Mouse (Mus musculus) embryonic facial prominence, embryonic 12.5 days (tissue): Measurements from ENCODE around the gene Ccdc88b. TPM values are rescaled to one million over a fixed set of nuclear protein-coding genes. Genes with fewer than 3 reads are reported as not detected.
A peak's percentile ranks its signal among the peaks of the same experiment; 100 is the strongest.

Source experiments
- ATAC-seq: fragments of 200-750 bp; cut with Nextera tagmentation; 2 replicates; pipeline ENCODE4 v1.8.0; 2017; ENCODE audit not compliant: insufficient number of reproducible peaks, insufficient read depth, low FRiP score, low TSS enrichment
- H3K27ac ChIP-seq: fragments of 300-500 bp; sonication (generic); 2 replicates; pipeline ENCODE4 v1.5.1; 2016; ENCODE audit warnings: mild to moderate bottlenecking
- H3K27me3 ChIP-seq: fragments of 300-500 bp; sonication (generic); 2 replicates; pipeline ENCODE4 v1.6.1; 2016; ENCODE audit warnings: mild to moderate bottlenecking, moderate library complexity
- H3K36me3 ChIP-seq: fragments of 300-500 bp; sonication (generic); 2 replicates; pipeline ENCODE4 v1.6.1; 2016; ENCODE audit warnings: mild to moderate bottlenecking
- H3K4me1 ChIP-seq: fragments of 300-500 bp; sonication (generic); 2 replicates; pipeline ENCODE4 v1.6.1; 2016
- H3K4me2 ChIP-seq: fragments of 300-500 bp; sonication (generic); replicated peaks from 2 replicates; pipeline ENCODE4 v1.6.1; 2016; ENCODE audit warnings: mild to moderate bottlenecking, moderate library complexity
- H3K4me3 ChIP-seq: fragments of 300-500 bp; sonication (generic); 2 replicates; pipeline ENCODE4 v1.5.1; 2016; ENCODE audit warnings: mild to moderate bottlenecking
- H3K9ac ChIP-seq: fragments of 300-500 bp; sonication (generic); 2 replicates; pipeline ENCODE4 v1.6.1; 2016; ENCODE audit warnings: mild to moderate bottlenecking, moderate library complexity
- H3K9me3 ChIP-seq: fragments of 300-500 bp; sonication (generic); 2 replicates; pipeline ENCODE4 v1.6.1; 2016; ENCODE audit warnings: mild to moderate bottlenecking, moderate library complexity
- WGBS: fragments of 180-500 bp; shearing (Covaris S2); methylation state at CpG from one replicate; pipeline ENCODE4 v1.1.7; 2016; 5-methylcytosine and 5-hydroxymethylcytosine counted together
- polyA plus RNA-seq: library from polyadenylated mRNA; unstranded; fragments of >200 nt; fragmentation: Nextera tagmentation; extraction: Ambion mirVana; gene quantifications from 2 replicates; pipeline ENCODE4 v1.2.1, GENCODE M21; 2016

The Ccdc88b gene
- polyA plus RNA-seq, 1 experiment from 2014 or later, result 0.70 TPM

DNA sequence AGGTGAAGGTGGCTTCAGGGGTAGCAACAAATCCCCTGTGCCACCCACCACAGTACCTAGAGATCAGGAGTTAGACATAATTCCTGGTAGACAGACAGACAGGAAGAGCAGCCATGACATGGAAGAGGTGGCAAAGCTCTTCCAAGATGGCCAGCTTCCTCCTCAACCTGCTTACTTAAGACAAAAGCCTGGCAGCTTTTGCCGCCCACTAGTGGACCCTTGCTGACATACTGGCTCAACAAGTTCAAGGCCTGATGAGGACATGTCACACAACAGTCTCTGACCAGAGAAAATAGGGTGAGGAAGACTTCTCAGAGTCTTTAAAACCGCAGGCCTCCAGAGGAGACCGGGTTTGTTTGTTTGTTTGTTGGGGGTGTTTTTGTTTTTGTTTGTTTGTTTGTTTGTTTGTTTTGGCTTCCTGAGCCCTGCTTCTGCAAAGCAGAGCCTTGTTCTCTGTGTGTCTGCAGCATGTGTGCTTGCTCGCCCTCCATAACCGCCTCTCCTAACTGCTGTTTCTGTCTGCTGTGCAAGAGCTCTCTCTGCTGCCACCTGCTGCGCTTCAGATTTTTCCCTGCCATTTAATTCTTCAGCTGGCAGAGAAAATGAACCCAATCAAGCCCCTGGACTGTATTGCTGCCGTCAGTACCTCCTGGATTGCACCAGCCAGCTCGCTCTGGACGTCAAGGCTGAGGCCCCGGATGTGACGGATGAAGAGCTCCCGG is 1.6 kb downstream of the Ccdc88b start:
- Histone ChIP-seq H3K27me3 (peaks cover 6% of the 10 kb centered on the region), H3K36me3 (no peaks in the 10 kb centered on the region), H3K9me3 (no peaks in the 10 kb centered on the region), H3K4me3 (0 out of 2 replicates have a peak overlapping the region, but pooled peaks have one; percentile 4), H3K4me2 (no peak overlapping the region), H3K9ac (no peak overlapping the region), H3K4me1 (peaks cover 6% of the 10 kb centered on the region; the same call in 1 of the 2 replicates), H3K27ac (no peak overlapping the region)
- 47% methylated on average over 12 of the region's 12 CpGs for WGBS
- no peak for ATAC-seq

DNA sequence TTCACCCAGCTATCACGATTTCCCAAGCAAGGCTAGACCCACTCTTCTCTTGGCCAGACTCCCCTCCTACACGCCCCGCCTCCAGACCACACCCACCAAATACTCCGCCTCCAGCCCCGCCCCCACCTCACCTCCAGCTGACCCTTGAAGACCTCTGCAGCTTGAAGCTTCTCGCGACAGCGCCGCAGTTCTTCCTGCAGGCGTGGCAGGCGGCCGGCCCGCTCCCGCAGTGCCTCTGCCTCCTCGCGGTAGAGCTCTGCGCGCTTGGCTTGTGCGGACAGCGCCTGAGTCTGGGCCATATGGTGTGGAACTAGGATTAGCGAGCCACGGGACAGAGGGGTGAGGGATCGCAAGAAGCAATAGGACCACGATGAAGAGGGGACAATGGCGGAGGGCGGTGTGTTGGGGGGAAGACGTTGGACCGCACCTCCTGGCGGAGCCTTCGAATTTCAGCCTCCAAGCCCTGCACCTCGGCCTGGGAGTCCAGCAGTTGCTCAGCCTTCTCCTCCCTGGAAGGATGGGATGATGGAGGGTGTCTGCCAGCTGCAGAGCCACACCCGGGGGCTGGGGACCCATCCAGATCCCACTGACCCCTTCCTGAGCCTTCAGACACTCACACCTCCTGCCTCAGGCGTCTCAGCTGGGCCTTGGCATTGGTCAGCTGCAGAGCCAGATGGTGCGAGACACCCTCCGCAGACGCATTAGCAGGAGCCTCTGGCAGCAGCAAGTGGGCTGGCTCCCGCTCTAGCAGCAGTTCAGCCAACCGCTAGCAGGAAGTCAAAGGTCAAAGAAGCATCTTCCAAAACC is 2.6 kb downstream of the Ccdc88b start:
- Histone ChIP-seq H3K9me3 (no peaks in the 10 kb centered on the region), H3K4me2 (peak overlapping the region; percentile 41), H3K4me1 (peaks cover 6% of the 10 kb centered on the region; the same call in 1 of the 2 replicates), H3K27me3 (peaks cover 11% of the 10 kb centered on the region), H3K27ac (no peak overlapping the region), H3K4me3 (no peak overlapping the region; the same call in 1 of the 2 replicates), H3K36me3 (no peaks in the 10 kb centered on the region), H3K9ac (peak overlapping the region; percentile 16; the same call in 1 of the 2 replicates)
- WGBS, result 6% methylated on average over 38 of the region's 38 CpGs
- peak; percentile 73; the same call in 1 of the 2 replicates for ATAC-seq

DNA sequence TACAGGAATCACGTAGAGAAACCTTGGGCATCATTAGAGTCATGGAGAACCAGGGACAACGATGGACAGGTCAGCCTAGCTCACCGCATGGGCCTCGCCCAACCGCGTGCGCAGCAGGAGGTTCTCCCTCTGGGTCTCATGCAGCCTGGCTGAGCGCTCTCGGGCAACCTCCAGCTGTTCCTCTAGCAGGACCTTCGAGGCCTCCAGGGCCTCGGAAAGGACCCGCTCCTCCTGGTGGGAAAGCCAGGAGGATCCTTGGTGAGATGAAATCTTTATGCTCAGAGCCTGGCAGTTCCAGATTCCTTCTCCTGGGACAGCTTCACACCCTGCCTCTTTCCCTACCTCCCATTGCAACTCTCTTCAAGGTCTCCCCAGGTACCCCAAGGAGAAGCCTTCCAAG is 3.4 kb downstream of the Ccdc88b start:
- no peaks in the 10 kb centered on the region for H3K36me3 ChIP-seq
- no peaks in the 10 kb centered on the region for H3K9me3 ChIP-seq
- H3K9ac ChIP-seq, result no peak overlapping the region
- H3K4me3 ChIP-seq, result no peak overlapping the region
- peaks cover 19% of the 10 kb centered on the region for H3K27me3 ChIP-seq
- no peak overlapping the region for H3K27ac ChIP-seq
- WGBS, result 88% methylated on average over 12 of the region's 12 CpGs
- H3K4me2 ChIP-seq, result peak overlapping the region; percentile 41; the same call in 1 of the 2 replicates
- peaks cover 6% of the 10 kb centered on the region; the same call in 1 of the 2 replicates for H3K4me1 ChIP-seq
- ATAC-seq, result no peak

- no peak overlapping the region for H3K4me2 ChIP-seq
- no peaks in the 10 kb centered on the region for H3K9me3 ChIP-seq
- 75% methylated on average over 8 of the region's 8 CpGs for WGBS
- H3K36me3 ChIP-seq, result no peaks in the 10 kb centered on the region
- no peak for ATAC-seq
- H3K9ac ChIP-seq, result no peak overlapping the region
- H3K4me1 ChIP-seq, result peaks cover 6% of the 10 kb centered on the region; the same call in 1 of the 2 replicates
- no peak overlapping the region for H3K27ac ChIP-seq
- H3K4me3 ChIP-seq, result no peak overlapping the region
- H3K27me3 ChIP-seq, result peaks cover 27% of the 10 kb centered on the region
Observed at GRCm38 (mm10) chr19:6853903-6854302, 4.1 kb downstream of the Ccdc88b start.

DNA sequence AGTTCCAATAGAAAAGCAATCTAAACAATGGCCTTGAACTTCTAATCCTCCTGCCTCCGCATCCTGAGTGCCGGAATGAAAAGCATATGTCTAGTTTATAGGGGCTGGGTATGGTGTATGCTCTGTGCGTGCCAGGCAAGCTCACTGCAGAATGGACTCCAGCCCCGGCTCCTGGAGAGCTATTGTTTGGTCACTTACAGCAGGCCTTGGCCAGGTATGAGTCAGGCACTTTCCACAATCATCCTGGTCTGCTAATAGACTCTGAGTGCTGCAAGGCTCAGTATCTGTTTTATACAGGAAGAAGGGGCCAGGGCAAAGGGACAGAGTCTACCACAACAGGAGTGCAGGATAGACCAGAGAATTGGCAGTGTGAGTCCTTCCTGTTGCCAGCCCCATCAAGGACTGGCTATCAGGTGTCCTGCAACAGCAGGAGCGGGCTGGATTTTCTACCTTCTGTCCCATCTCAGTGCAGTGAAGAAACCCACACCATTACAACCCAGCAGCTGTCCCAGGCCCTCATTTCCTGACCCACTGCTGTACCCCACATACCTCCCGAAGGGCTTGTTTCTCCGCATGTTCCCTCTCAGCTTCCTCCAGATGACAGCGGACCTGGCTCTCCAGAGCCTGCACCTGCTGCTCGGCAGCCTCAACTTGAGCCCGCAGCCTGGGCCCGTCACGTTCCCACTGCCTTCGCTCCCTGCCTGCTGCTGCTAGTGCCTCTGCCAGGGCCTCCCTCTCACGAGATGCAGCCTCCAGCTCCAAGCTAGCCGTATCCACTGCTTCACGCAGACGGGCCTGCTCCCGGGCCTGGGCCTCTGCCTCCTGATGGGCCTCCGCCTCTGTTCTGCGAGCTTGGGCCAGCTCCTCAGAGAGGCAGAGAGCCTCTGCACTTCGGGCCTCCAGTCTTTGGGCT is 5.4 kb downstream of the Ccdc88b start:
- 71% methylated on average over 21 of the region's 21 CpGs for WGBS
- ATAC-seq, result no peak
- Histone ChIP-seq H3K27me3 (peaks cover 39% of the 10 kb centered on the region), H3K27ac (no peak overlapping the region), H3K4me1 (peaks cover 14% of the 10 kb centered on the region; the same call in 1 of the 2 replicates), H3K9ac (no peak overlapping the region), H3K4me3 (no peak overlapping the region), H3K9me3 (no peaks in the 10 kb centered on the region), H3K4me2 (no peak overlapping the region), H3K36me3 (no peaks in the 10 kb centered on the region)

GRCm38 (mm10) chr19:6851497-6851896 is 6.5 kb downstream of the Ccdc88b start:
- Histone ChIP-seq H3K9ac (no peak overlapping the region), H3K27me3 (peaks cover 51% of the 10 kb centered on the region), H3K4me3 (no peak overlapping the region), H3K4me1 (peaks cover 14% of the 10 kb centered on the region; the same call in 1 of the 2 replicates), H3K36me3 (no peaks in the 10 kb centered on the region), H3K27ac (no peak overlapping the region), H3K9me3 (no peaks in the 10 kb centered on the region), H3K4me2 (no peak overlapping the region)
- ATAC-seq, result no peak
- WGBS, result 82% methylated on average over 3 of the region's 3 CpGs

- no peak overlapping the region for H3K9ac ChIP-seq
- no peak overlapping the region for H3K4me2 ChIP-seq
- H3K4me1 ChIP-seq, result 0 out of 2 replicates have a peak, but pooled peaks cover 8% of the 10 kb centered on the region
- H3K9me3 ChIP-seq, result no peaks in the 10 kb centered on the region
- no peak overlapping the region for H3K27ac ChIP-seq
- H3K4me3 ChIP-seq, result no peak overlapping the region
- no peak for ATAC-seq
- H3K36me3 ChIP-seq, result no peaks in the 10 kb centered on the region
- peaks cover 57% of the 10 kb centered on the region for H3K27me3 ChIP-seq
- 65% methylated on average over 23 of the region's 23 CpGs for WGBS
Observed at GRCm38 (mm10) chr19:6849506-6850068, 8.4 kb downstream of the Ccdc88b start.

- Histone ChIP-seq H3K27me3 (peaks cover 62% of the 10 kb centered on the region), H3K4me3 (peak overlapping the region; percentile 16), H3K27ac (no peak overlapping the region), H3K4me2 (peak overlapping the region; percentile 44), H3K4me1 (0 out of 2 replicates have a peak, but pooled peaks cover 8% of the 10 kb centered on the region), H3K36me3 (no peaks in the 10 kb centered on the region), H3K9me3 (no peaks in the 10 kb centered on the region), H3K9ac (peak overlapping the region; percentile 21; the same call in 1 of the 2 replicates)
- WGBS, result 2% methylated on average over 31 of the region's 31 CpGs
- no peak for ATAC-seq
Observed at GRCm38 (mm10) chr19:6847841-6848517, 10.0 kb downstream of the Ccdc88b start.

- no peak overlapping the region for H3K27ac ChIP-seq
- no peaks in the 10 kb centered on the region for H3K9me3 ChIP-seq
- ATAC-seq, result no peak
- H3K4me3 ChIP-seq, result no peak overlapping the region
- no peak overlapping the region for H3K9ac ChIP-seq
- 72% methylated on average over 4 of the region's 4 CpGs for WGBS
- H3K27me3 ChIP-seq, result peaks cover 69% of the 10 kb centered on the region
- no peaks in the 10 kb centered on the region for H3K36me3 ChIP-seq
- peaks cover 11% of the 10 kb centered on the region; the same call in 1 of the 2 replicates for H3K4me1 ChIP-seq
- H3K4me2 ChIP-seq, result no peak overlapping the region
Observed at GRCm38 (mm10) chr19:6846050-6846449, 12.0 kb downstream of the Ccdc88b start.

DNA sequence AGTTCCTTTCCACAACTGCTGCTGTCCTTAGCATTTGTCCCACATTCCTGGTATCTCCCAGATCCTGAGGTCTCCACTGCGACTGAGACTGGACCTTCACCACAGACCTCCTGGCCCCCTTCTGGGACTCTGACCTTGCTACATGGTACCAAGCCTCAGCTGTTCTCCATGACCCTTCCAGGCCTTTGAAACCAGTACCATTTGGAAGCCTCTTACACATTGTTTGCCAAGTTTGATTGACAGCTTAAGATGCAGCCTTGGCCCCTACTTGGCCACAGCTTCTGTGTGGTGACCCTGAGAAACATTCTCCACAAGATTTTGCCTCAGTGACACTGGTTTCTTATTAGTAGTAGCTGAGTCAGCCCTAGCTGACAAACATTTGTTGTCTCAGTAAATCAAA is 15.7 kb downstream of the Ccdc88b start:
- Histone ChIP-seq H3K4me1 (peaks cover 14% of the 10 kb centered on the region), H3K4me3 (no peak overlapping the region), H3K36me3 (no peaks in the 10 kb centered on the region), H3K27me3 (peaks cover 52% of the 10 kb centered on the region), H3K4me2 (no peak overlapping the region), H3K9ac (no peak overlapping the region), H3K27ac (no peak overlapping the region), H3K9me3 (no peaks in the 10 kb centered on the region)
- 77% methylated on average over 1 of the region's 1 CpGs for WGBS
- no peak for ATAC-seq
